Mouse (Mus musculus) brown adipose tissue, adult 24 weeks (tissue): ENCODE measurements around the gene Mtg1. TPM values are rescaled to one million over a fixed set of nuclear protein-coding genes. Genes with fewer than 3 reads are reported as not detected.

Experiments
- H3K27ac ChIP-seq: fragments of 200-500 bp; replicated peaks from 2 replicates; pipeline ENCODE4 v1.5.1; 2012; ENCODE audit warnings: low read depth, mild to moderate bottlenecking, low read length
- H3K4me1 ChIP-seq: fragments of 200-500 bp; 2 replicates; pipeline ENCODE4 v1.6.1; 2012; ENCODE audit warnings: low read length, mixed read lengths; ENCODE audit not compliant: control insufficient read depth, insufficient read depth, insufficient read length
- H3K4me3 ChIP-seq: fragments of 200-500 bp; 2 replicates; pipeline ENCODE4 v1.5.1; 2012; ENCODE audit warnings: low read depth, mild to moderate bottlenecking, low read length, moderate library complexity; ENCODE audit not compliant: insufficient read depth
- polyA plus RNA-seq: library from polyadenylated mRNA; stranded (reverse); fragments of >200 nt; gene quantifications from 2 replicates; pipeline ENCODE4 v1.2.4, GENCODE M21; 2012; ENCODE audit not compliant: missing spikeins, insufficient read depth, insufficient read length

The Mtg1 gene
- polyA plus RNA-seq, 1 experiment: 49.2 TPM

- Histone ChIP-seq H3K4me1 (no peaks in the 10 kb centered on the region), H3K27ac (no peak within 1 kb of the TSS), H3K4me3 (no peak within 1 kb of the TSS; the same call in 1 of the 2 replicates)
These were observed 17.0 kb downstream of the Mtg1 start, which contains the start of gene Sprn for GRCm38 (mm10) chr7:140154218-140154927. Gene Sprn, minus strand, starts transcription at chr7:140154877.

GRCm38 (mm10) chr7:140160363-140160762, 23.0 kb downstream of the Mtg1 start:
- Histone ChIP-seq H3K4me1 (no peaks in the 10 kb centered on the region), H3K4me3 (no peak overlapping the region)

GRCm38 (mm10) chr7:140164664-140165063, 27.3 kb downstream of the Mtg1 start, which contains the start of gene Olfr522:
Gene Olfr522, minus strand, starts transcription at chr7:140164764.
- Histone ChIP-seq H3K4me1 (no peaks in the 10 kb centered on the region), H3K4me3 (no peak within 1 kb of the TSS), H3K27ac (no peak within 1 kb of the TSS)

More at GRCm38 (mm10) chr7:140160363-140160762, 23.0 kb downstream of the Mtg1 start:
- no peak overlapping the region for H3K27ac ChIP-seq

GRCm38 (mm10) chr7:140167950-140168349, 30.6 kb downstream of the Mtg1 start:
- Histone ChIP-seq H3K27ac (no peak overlapping the region), H3K4me1 (no peaks in the 10 kb centered on the region), H3K4me3 (no peak overlapping the region)

GRCm38 (mm10) chr7:140169386-140169785, 32.0 kb downstream of the Mtg1 start:
- Histone ChIP-seq H3K4me3 (no peak overlapping the region), H3K27ac (no peak overlapping the region), H3K4me1 (no peaks in the 10 kb centered on the region)

GRCm38 (mm10) chr7:140170863-140171262, 33.5 kb downstream of the Mtg1 start:
- no peak overlapping the region for H3K27ac ChIP-seq
- H3K4me1 ChIP-seq: no peaks in the 10 kb centered on the region
- H3K4me3 ChIP-seq: no peak overlapping the region

GRCm38 (mm10) chr7:140172936-140173335, 35.6 kb downstream of the Mtg1 start, which contains the start of gene Olfr523:
Gene Olfr523, plus strand, starts transcription at chr7:140173217.
- H3K4me1 ChIP-seq: no peaks in the 10 kb centered on the region
- H3K4me3 ChIP-seq: no peak within 1 kb of the TSS
- H3K27ac ChIP-seq: no peak within 1 kb of the TSS

GRCm38 (mm10) chr7:140179176-140179575, 41.8 kb downstream of the Mtg1 start:
- Histone ChIP-seq H3K27ac (no peak overlapping the region), H3K4me1 (no peaks in the 10 kb centered on the region), H3K4me3 (no peak overlapping the region)

- no peak overlapping the region for H3K27ac ChIP-seq
- H3K4me3 ChIP-seq: no peak overlapping the region
- H3K4me1 ChIP-seq: no peaks in the 10 kb centered on the region
These were observed 43.3 kb downstream of the Mtg1 start for GRCm38 (mm10) chr7:140180692-140181091.

GRCm38 (mm10) chr7:140184206-140184605, 46.8 kb downstream of the Mtg1 start:
- no peak overlapping the region for H3K27ac ChIP-seq
- no peaks in the 10 kb centered on the region for H3K4me1 ChIP-seq
- no peak overlapping the region for H3K4me3 ChIP-seq

- no peak overlapping the region for H3K27ac ChIP-seq
- no peak overlapping the region for H3K4me3 ChIP-seq
- no peaks in the 10 kb centered on the region for H3K4me1 ChIP-seq
These were observed 49.6 kb downstream of the Mtg1 start for GRCm38 (mm10) chr7:140186646-140187620.

- Histone ChIP-seq H3K4me1 (no peaks in the 10 kb centered on the region), H3K4me3 (no peak overlapping the region), H3K27ac (no peak overlapping the region)
These were observed 50.5 kb downstream of the Mtg1 start for GRCm38 (mm10) chr7:140187721-140188390.

GRCm38 (mm10) chr7:140188391-140189328, 51.3 kb downstream of the Mtg1 start:
- no peak overlapping the region for H3K4me3 ChIP-seq
- no peak overlapping the region for H3K27ac ChIP-seq
- no peaks in the 10 kb centered on the region for H3K4me1 ChIP-seq

- no peak overlapping the region for H3K4me3 ChIP-seq
- no peaks in the 10 kb centered on the region for H3K4me1 ChIP-seq
- H3K27ac ChIP-seq: no peak overlapping the region
These were observed 53.1 kb downstream of the Mtg1 start for GRCm38 (mm10) chr7:140190435-140190834.
